Mouse (Mus musculus) cerebellum, adult 2 months (tissue): ENCODE measurements around the gene Zfp810. TPM values are rescaled to one million over a fixed set of nuclear protein-coding genes. Genes with fewer than 3 reads are reported as not detected.
A peak's percentile ranks its signal among the peaks of the same experiment; 100 is the strongest.

Experiments
- DNase-seq, 2 experiments: peaks; one replicate each; pipeline ENCODE4 v3.0.0; 2021
- H3K27ac ChIP-seq: fragments of 200-500 bp; 2 replicates; pipeline ENCODE4 v1.5.1; 2012; ENCODE audit warnings: low read length, control low read depth, inconsistent platforms; ENCODE audit not compliant: insufficient read depth
- H3K27me3 ChIP-seq: fragments of 200-500 bp; 2 replicates; pipeline ENCODE4 v1.6.1; 2012; ENCODE audit warnings: inconsistent platforms, mild to moderate bottlenecking, low read length, moderate library complexity; ENCODE audit not compliant: control insufficient read depth, insufficient read depth
- H3K4me1 ChIP-seq: fragments of 200-500 bp; 2 replicates; pipeline ENCODE4 v1.6.1; 2011; ENCODE audit warnings: low read length; ENCODE audit not compliant: control insufficient read depth, insufficient read depth
- H3K4me3 ChIP-seq: fragments of 200-500 bp; replicated peaks from 2 replicates; pipeline ENCODE3; 2011; ENCODE audit warnings: mild to moderate bottlenecking, low read depth, low read length, control low read depth; ENCODE audit not compliant: insufficient read depth
- CTCF ChIP-seq: fragments of 200-500 bp; IDR thresholded peaks from 2 replicates; pipeline ENCODE4 v1.5.1; 2011; ENCODE audit warnings: low read depth, mild to moderate bottlenecking, control low read depth, low read length, moderate library complexity, borderline replicate concordance; ENCODE audit not compliant: insufficient read depth
- POLR2A ChIP-seq: fragments of 200-500 bp; IDR thresholded peaks from 2 replicates; pipeline ENCODE4 v1.6.1; 2011; ENCODE audit warnings: low read length, control low read depth, borderline replicate concordance; ENCODE audit not compliant: insufficient read depth
- WGBS: fragments of 180-500 bp; shearing (Covaris S2); methylation state at CpG from one replicate; pipeline ENCODE4 v1.1.7; 2018; 5-methylcytosine and 5-hydroxymethylcytosine counted together
- polyA plus RNA-seq: library from polyadenylated mRNA; depleted of rRNA; stranded (reverse); fragments of >200 nt; gene quantifications from 2 replicates; pipeline ENCODE4 v1.2.3, GENCODE M21; 2012; rRNA removed

Gene Zfp810
- polyA plus RNA-seq, 1 experiment, result 14.5 TPM

DNA sequence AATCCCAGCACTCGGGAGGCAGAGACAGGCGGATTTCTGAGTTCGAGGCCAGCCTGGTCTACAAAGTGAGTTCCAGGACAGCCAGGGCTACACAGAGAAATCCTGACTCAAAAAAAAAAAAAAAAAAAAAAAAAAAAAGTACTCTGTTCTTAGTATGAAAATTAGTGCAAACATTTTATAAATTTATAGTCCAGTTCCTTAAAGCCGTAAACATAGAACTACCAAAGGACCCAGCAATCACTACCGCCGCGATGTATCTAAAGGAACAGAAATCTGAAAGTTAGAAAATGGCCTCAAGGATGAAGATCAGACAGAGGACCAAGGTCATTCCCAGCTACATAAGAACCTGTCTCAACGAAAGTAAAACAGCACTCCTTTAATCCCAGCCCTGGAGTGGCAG lies 48.7 kb downstream of the Zfp810 start:
- DNase-seq, result no peak
- 88% methylated on average over 8 of the region's 8 CpGs for WGBS
- TF ChIP-seq POLR2A (no peak), CTCF (no peak)
- Histone ChIP-seq H3K4me3 (peak overlapping the region; percentile 89), H3K4me1 (no peaks in the 10 kb centered on the region), H3K27ac (no peak overlapping the region), H3K27me3 (no peaks in the 10 kb centered on the region)

DNA sequence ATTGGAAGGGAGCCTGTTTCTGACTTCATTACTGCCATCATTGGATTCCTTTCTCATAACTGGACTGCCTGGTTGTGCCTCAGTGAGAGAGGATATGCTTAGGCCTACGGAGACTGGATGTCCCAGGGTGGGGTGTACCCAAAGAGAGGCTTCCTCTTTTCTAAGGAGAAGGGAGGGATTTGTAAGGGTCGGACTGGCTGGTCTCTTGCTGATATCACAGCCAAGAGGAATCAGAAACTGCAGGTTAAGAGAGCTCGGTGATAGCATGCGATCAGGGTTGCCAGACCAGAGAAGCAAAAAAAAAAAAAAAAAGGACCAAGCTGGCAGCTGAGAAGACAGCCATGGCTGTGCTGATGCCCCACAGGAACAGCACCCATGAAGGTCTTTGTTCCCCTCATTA lies 50.9 kb downstream of the Zfp810 start:
- 93% methylated on average over 4 of the region's 4 CpGs for WGBS
- H3K4me1 ChIP-seq, result no peaks in the 10 kb centered on the region
- no peak overlapping the region for H3K4me3 ChIP-seq
- DNase-seq, result no peak
- H3K27ac ChIP-seq, result no peak overlapping the region
- H3K27me3 ChIP-seq, result no peaks in the 10 kb centered on the region
- TF ChIP-seq CTCF (no peak), POLR2A (no peak)

- no peaks in the 10 kb centered on the region for H3K27me3 ChIP-seq
- 88% methylated on average over 2 of the region's 2 CpGs for WGBS
Observed at GRCm38 (mm10) chr9:22244242-22244641, 63.2 kb downstream of the Zfp810 start.

GRCm38 (mm10) chr9:22240001-22240400 lies 67.4 kb downstream of the Zfp810 start:
- no peak overlapping the region for H3K4me3 ChIP-seq
- H3K27me3 ChIP-seq, result no peaks in the 10 kb centered on the region
- no peaks in the 10 kb centered on the region for H3K4me1 ChIP-seq
- DNase-seq, result no peak
- WGBS, result 95% methylated on average over 4 of the region's 4 CpGs
- TF ChIP-seq CTCF (no peak), POLR2A (no peak)
- no peak overlapping the region for H3K27ac ChIP-seq

More at GRCm38 (mm10) chr9:22244242-22244641, 63.2 kb downstream of the Zfp810 start:
- Histone ChIP-seq H3K4me1 (no peaks in the 10 kb centered on the region), H3K27ac (no peak overlapping the region), H3K4me3 (no peak overlapping the region)
- no peak for DNase-seq
- TF ChIP-seq CTCF (no peak), POLR2A (no peak)

GRCm38 (mm10) chr9:22230556-22230955 lies 76.9 kb downstream of the Zfp810 start:
- no peak overlapping the region for H3K4me3 ChIP-seq
- H3K4me1 ChIP-seq, result peaks cover 3% of the 10 kb centered on the region; the same call in 1 of the 2 replicates
- peak in 1 of 2 experiments; percentile 14 for DNase-seq

DNA sequence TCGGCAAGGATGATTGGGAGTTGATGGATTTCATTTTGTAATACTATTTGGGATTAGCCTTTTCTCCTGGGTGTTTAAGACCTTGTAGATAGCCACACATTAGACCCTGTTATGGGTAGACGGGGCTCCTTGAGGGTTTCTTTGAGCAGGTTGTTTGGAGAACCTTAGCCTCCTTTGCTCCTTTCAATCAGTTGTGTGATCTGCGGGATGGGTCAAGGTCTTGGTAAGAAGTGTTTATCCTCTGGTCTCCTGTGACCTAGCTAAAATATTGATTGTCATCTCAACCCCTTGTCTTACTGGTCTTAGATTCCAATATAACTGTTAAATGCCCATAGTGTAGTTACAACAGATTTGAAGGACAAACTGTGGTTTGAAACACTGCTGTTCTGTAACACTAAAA lies 77.4 kb downstream of the Zfp810 start:
- no peaks in the 10 kb centered on the region for H3K27me3 ChIP-seq
- no peak overlapping the region for H3K4me3 ChIP-seq
- no peak for DNase-seq
- TF ChIP-seq POLR2A (no peak), CTCF (no peak)
- H3K4me1 ChIP-seq, result peaks cover 3% of the 10 kb centered on the region; the same call in 1 of the 2 replicates
- H3K27ac ChIP-seq, result no peak overlapping the region
- 94% methylated on average over 3 of the region's 3 CpGs for WGBS

More at GRCm38 (mm10) chr9:22230556-22230955, 76.9 kb downstream of the Zfp810 start:
- H3K27ac ChIP-seq, result no peak overlapping the region
- no peak for TF ChIP-seq CTCF
- TF ChIP-seq POLR2A, result no peak
- H3K27me3 ChIP-seq, result no peaks in the 10 kb centered on the region

- TF ChIP-seq POLR2A (no peak), CTCF (no peak)
- Histone ChIP-seq H3K27me3 (no peaks in the 10 kb centered on the region), H3K4me1 (peaks cover 3% of the 10 kb centered on the region; the same call in 1 of the 2 replicates), H3K4me3 (no peak overlapping the region), H3K27ac (no peak overlapping the region)
- whole genome bisulfite sequencing, result 90% methylated on average over 7 of the region's 7 CpGs
- no peak for DNase-seq
Observed at GRCm38 (mm10) chr9:22229386-22230026, 77.9 kb downstream of the Zfp810 start.

DNA sequence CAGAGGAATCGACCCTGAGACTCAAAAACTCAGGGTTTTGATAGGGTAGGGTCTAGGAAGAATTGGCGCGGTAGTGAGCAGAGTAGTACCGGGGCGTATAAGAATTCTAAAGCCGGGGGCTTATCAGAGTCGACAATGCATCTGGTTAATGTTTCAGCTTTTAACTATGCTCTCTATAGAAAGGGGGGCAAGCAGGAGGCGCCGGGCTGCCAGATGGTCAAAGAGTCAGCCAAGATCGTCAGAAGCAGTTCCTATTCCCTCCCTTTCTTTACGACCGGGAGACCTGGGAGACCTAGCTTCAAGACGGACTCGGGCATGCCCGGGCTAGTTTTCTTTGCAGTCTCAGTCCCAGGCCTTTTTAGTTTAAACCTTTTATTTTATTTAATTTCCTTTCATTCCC lies 80.6 kb downstream of the Zfp810 start:
- H3K4me1 ChIP-seq, result peaks cover 3% of the 10 kb centered on the region; the same call in 1 of the 2 replicates
- no peak overlapping the region for H3K27ac ChIP-seq
- TF ChIP-seq POLR2A, result no peak
- TF ChIP-seq CTCF, result no peak
- 37% methylated on average over 15 of the region's 15 CpGs for WGBS
- no peaks in the 10 kb centered on the region for H3K27me3 ChIP-seq
- DNase-seq, result peak; percentile 56 to 58
- no peak overlapping the region for H3K4me3 ChIP-seq

Other genes with a start within 250 kb of the Zfp810 start
- gene Gm49318, start 236.4 kb downstream of the Zfp810 start, polyA plus RNA-seq, result not detected in 2 replicates
- 45.4 and 48.3 TPM in 2 replicates for gene Zfp653, start 236.3 kb downstream of the Zfp810 start, polyA plus RNA-seq
- gene Ecsit, start 222.2 kb downstream of the Zfp810 start, polyA plus RNA-seq, result 85.2 and 90.2 TPM in 2 replicates
- gene Cnn1, start 208.4 kb downstream of the Zfp810 start, polyA plus RNA-seq, result 1.6 and 1.8 TPM in 2 replicates
- 125 and 130 TPM in 2 replicates for gene Elof1, start 190.5 kb downstream of the Zfp810 start, polyA plus RNA-seq
- 0.25 and 0.28 TPM in 2 replicates for gene Acp5, start 171.9 kb downstream of the Zfp810 start, polyA plus RNA-seq
- 115 and 150 TPM in 2 replicates for gene Pigyl, start 150.8 kb downstream of the Zfp810 start, polyA plus RNA-seq
- 0.07 and 0.13 TPM in 2 replicates for gene Zfp872, start 119.6 kb downstream of the Zfp810 start, polyA plus RNA-seq
- 16.8 and 19.8 TPM in 2 replicates for gene Zfp809, start 81.9 kb downstream of the Zfp810 start, polyA plus RNA-seq
- gene Zfp599, start 47.8 kb downstream of the Zfp810 start, polyA plus RNA-seq, result 2.8 and 3.2 TPM in 2 replicates
- 25.3 and 32.4 TPM in 2 replicates for gene Anln, start 81.5 kb upstream of the Zfp810 start, polyA plus RNA-seq
- gene 9530077C05Rik, start 103.9 kb upstream of the Zfp810 start, polyA plus RNA-seq, result 8.6 and 9.0 TPM in 2 replicates
- gene Gm17545, start 146.6 kb upstream of the Zfp810 start, polyA plus RNA-seq, result not detected in 2 replicates
- 87.5 and 91.6 TPM in 2 replicates for gene Rp9, start 162.1 kb upstream of the Zfp810 start, polyA plus RNA-seq
- 15.4 and 16.1 TPM in 2 replicates for gene Bbs9, start 168.1 kb upstream of the Zfp810 start, polyA plus RNA-seq